Mouse (Mus musculus): ENCODE measurements around the gene Cdrt4. TPM values are rescaled to one million over a fixed set of nuclear protein-coding genes. Genes with fewer than 3 reads are reported as not detected.

Cdrt4 gene
- polyA plus RNA-seq, 1 experiment from 2014 or later = not detected

- no peaks in the 10 kb centered on the region for H3K27me3 ChIP-seq (replicated peaks)
- WGBS = 81% methylated on average over 3 of the region's 3 CpGs
- no peak overlapping the region for H3K4me3 ChIP-seq (replicated peaks)
- no peak overlapping the region for H3K9ac ChIP-seq
- no peak overlapping the region for H3K4me2 ChIP-seq (replicated peaks)
- no peaks in the 10 kb centered on the region for H3K9me3 ChIP-seq
- no peaks in the 10 kb centered on the region for H3K36me3 ChIP-seq
- H3K4me1 ChIP-seq (replicated peaks) = 0 out of 2 replicates have a peak, but pooled peaks cover 3% of the 10 kb centered on the region
- H3K27ac ChIP-seq = no peak overlapping the region
- no peak for ATAC-seq
Measured at GRCm38 (mm10) chr11:62985075-62985474, 34.1 kb downstream of the Cdrt4 start.

GRCm38 (mm10) chr11:62986578-62986977 is 35.6 kb downstream of the Cdrt4 start:
- Histone ChIP-seq H3K4me1 (replicated peaks) (0 out of 2 replicates have a peak, but pooled peaks cover 3% of the 10 kb centered on the region), H3K27ac (no peak overlapping the region), H3K4me3 (replicated peaks) (no peak overlapping the region), H3K4me2 (replicated peaks) (no peak overlapping the region), H3K9ac (no peak overlapping the region), H3K9me3 (no peaks in the 10 kb centered on the region), H3K27me3 (replicated peaks) (no peaks in the 10 kb centered on the region), H3K36me3 (no peaks in the 10 kb centered on the region)
- 66% methylated on average over 4 of the region's 4 CpGs for WGBS
- ATAC-seq = no peak

GRCm38 (mm10) chr11:62990150-62990685 is 39.2 kb downstream of the Cdrt4 start:
- Histone ChIP-seq H3K36me3 (no peaks in the 10 kb centered on the region), H3K4me2 (replicated peaks) (no peak overlapping the region), H3K4me3 (replicated peaks) (no peak overlapping the region), H3K9ac (no peak overlapping the region), H3K4me1 (replicated peaks) (0 out of 2 replicates have a peak, but pooled peaks cover 5% of the 10 kb centered on the region), H3K27ac (no peak overlapping the region), H3K27me3 (replicated peaks) (no peaks in the 10 kb centered on the region), H3K9me3 (no peaks in the 10 kb centered on the region)
- 92% methylated on average over 3 of the region's 3 CpGs for WGBS
- ATAC-seq = no peak

DNA sequence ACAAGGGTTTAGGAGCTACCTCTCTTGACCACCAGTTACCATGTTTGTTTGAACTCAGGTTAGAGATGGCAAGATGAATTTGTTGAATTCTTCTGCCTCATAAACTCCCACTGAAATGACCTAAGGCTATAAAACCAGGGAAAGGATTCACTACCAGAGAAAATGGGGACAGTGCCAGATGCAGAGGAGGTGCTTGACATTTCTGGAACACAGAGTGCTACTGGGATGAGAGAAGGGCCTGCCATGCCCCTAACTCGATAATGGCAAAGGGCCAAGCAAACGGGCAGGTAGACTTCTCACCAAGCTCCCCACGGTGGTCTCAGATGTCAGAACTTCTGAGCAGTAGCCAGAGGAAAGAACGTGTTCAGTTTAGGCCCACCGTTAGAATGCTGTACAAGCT is 39.8 kb downstream of the Cdrt4 start:
- Histone ChIP-seq H3K36me3 (no peaks in the 10 kb centered on the region), H3K4me3 (replicated peaks) (no peak overlapping the region), H3K27me3 (replicated peaks) (no peaks in the 10 kb centered on the region), H3K4me2 (replicated peaks) (no peak overlapping the region), H3K9me3 (no peaks in the 10 kb centered on the region), H3K9ac (no peak overlapping the region), H3K27ac (no peak overlapping the region), H3K4me1 (replicated peaks) (peaks cover 8% of the 10 kb centered on the region; the same call in 1 of the 2 replicates)
- WGBS = 74% methylated on average over 5 of the region's 5 CpGs
- no peak for ATAC-seq

- 76% methylated on average over 13 of the region's 13 CpGs for whole genome bisulfite sequencing
- Histone ChIP-seq H3K9ac (no peak overlapping the region), H3K4me3 (replicated peaks) (no peak overlapping the region), H3K4me2 (replicated peaks) (no peak overlapping the region), H3K27me3 (replicated peaks) (no peaks in the 10 kb centered on the region), H3K9me3 (no peaks in the 10 kb centered on the region), H3K4me1 (replicated peaks) (peaks cover 21% of the 10 kb centered on the region; the same call in 1 of the 2 replicates), H3K36me3 (no peaks in the 10 kb centered on the region), H3K27ac (no peak overlapping the region)
- ATAC-seq = no peak
Measured at GRCm38 (mm10) chr11:62992545-62993242, 41.7 kb downstream of the Cdrt4 start.

- peak; percentile 28; the same call in 1 of the 2 replicates for ATAC-seq
- H3K9me3 ChIP-seq = no peaks in the 10 kb centered on the region
- H3K4me3 ChIP-seq (replicated peaks) = no peak overlapping the region
- no peaks in the 10 kb centered on the region for H3K27me3 ChIP-seq (replicated peaks)
- no peak overlapping the region for H3K27ac ChIP-seq
- H3K36me3 ChIP-seq = no peaks in the 10 kb centered on the region
- no peak overlapping the region for H3K4me2 ChIP-seq (replicated peaks)
- 69% methylated on average over 9 of the region's 9 CpGs for WGBS
- no peak overlapping the region for H3K9ac ChIP-seq
- H3K4me1 ChIP-seq (replicated peaks) = peaks cover 24% of the 10 kb centered on the region
Measured at GRCm38 (mm10) chr11:62995066-62995754, 44.2 kb downstream of the Cdrt4 start.

DNA sequence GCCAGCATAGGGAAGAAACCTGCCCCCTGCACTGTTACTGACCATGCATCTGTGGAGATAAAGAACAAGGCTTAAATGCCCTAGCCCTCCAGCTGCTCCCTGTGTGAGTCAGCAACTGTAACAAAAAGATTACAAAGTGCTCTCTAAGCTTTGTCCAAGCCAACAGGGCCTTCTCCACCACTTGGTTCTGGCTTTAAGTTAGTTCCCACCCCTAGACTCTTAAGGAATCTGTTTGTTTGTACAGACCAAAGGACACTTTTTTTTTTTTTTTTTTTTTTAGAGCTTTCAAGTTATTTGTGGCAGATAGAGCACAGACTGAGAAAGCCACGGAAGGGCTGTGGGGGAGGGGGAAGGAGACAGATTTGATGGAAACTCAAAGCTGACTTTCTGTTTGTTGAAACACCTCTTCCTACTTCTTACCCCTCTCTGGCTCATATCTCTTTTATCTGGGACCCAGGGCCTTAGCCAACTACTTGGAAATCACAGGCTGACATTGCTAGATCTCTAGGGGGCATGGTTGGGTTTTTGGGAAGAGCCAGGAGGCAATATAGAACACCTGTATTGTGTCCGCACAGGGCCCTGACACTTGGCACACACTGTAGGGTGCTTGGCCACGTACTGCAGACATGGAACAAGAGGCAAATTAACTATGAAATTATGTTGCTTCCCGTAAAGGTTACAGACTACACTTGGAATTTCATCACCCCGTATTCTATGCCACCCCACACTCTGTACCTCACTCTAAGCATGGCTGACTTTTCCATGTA is 44.9 kb downstream of the Cdrt4 start:
- Histone ChIP-seq H3K9ac (no peak overlapping the region), H3K4me1 (replicated peaks) (peaks cover 24% of the 10 kb centered on the region), H3K9me3 (no peaks in the 10 kb centered on the region), H3K4me3 (replicated peaks) (no peak overlapping the region), H3K4me2 (replicated peaks) (no peak overlapping the region), H3K27ac (no peak overlapping the region), H3K27me3 (replicated peaks) (no peaks in the 10 kb centered on the region), H3K36me3 (no peaks in the 10 kb centered on the region)
- peak; percentile 49 for ATAC-seq
- WGBS = 66% methylated on average over 5 of the region's 5 CpGs

DNA sequence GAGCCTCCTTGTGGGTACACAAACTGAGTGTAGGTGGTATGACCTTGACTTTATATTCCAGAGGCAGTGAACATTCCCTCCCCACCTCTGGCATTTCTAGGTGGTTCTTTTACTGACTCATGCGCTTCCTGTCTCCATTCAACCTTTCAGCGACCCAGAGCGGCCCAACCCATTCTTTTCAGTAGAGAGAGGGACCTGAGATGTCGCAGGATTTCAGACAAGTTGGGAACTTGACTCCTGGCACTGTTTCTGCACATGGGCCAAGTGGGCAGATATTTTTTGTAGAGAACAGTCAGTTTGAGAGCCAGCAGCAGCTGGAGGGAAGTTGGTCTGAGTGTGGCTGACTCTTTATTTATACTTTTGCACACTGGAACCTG is 45.5 kb downstream of the Cdrt4 start:
- 78% methylated on average over 4 of the region's 4 CpGs for WGBS
- Histone ChIP-seq H3K4me1 (replicated peaks) (peaks cover 24% of the 10 kb centered on the region), H3K27me3 (replicated peaks) (no peaks in the 10 kb centered on the region), H3K4me3 (replicated peaks) (no peak overlapping the region), H3K36me3 (no peaks in the 10 kb centered on the region), H3K9ac (no peak overlapping the region), H3K4me2 (replicated peaks) (no peak overlapping the region), H3K27ac (no peak overlapping the region), H3K9me3 (no peaks in the 10 kb centered on the region)
- no peak for ATAC-seq

- Histone ChIP-seq H3K27me3 (replicated peaks) (no peaks in the 10 kb centered on the region), H3K36me3 (no peaks in the 10 kb centered on the region), H3K9me3 (no peaks in the 10 kb centered on the region), H3K27ac (peak overlapping the region; percentile 67), H3K4me1 (replicated peaks) (peaks cover 24% of the 10 kb centered on the region), H3K4me2 (replicated peaks) (0 out of 2 replicates have a peak overlapping the region, but pooled peaks have one; percentile 12), H3K9ac (no peak overlapping the region), H3K4me3 (replicated peaks) (no peak overlapping the region)
- WGBS = 79% methylated on average over 5 of the region's 5 CpGs
- ATAC-seq = no peak
Measured at GRCm38 (mm10) chr11:62997039-62997717, 46.2 kb downstream of the Cdrt4 start.

DNA sequence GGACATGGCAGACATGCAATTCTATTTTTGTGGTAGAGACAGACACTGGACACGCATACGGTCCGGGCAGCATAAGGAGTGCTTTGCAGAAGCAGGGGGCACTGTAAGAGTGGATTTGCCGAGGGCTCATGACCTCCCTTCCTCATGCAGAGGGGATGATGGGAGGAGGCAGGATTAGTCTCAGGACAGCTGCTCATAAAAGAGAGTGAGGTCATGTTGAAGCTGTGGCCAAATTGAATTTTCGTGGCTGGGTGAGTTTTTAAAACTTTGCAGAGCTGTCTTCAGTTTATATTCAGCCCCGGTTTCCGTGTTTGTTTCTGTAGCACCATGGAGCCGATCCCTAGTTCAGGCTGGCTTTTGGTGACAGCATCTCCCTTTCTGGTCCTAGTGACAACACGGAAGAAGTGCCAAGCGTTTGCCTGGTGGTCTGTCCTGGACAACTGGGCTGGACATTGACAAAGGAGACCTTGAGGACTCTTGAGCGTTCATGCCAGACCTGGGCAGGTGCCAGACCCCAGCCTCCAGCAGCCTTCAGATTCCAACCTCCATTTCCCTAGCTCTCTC is 46.8 kb downstream of the Cdrt4 start:
- H3K36me3 ChIP-seq = no peaks in the 10 kb centered on the region
- ATAC-seq = peak; percentile 79
- 43% methylated on average over 11 of the region's 11 CpGs for WGBS

DNA sequence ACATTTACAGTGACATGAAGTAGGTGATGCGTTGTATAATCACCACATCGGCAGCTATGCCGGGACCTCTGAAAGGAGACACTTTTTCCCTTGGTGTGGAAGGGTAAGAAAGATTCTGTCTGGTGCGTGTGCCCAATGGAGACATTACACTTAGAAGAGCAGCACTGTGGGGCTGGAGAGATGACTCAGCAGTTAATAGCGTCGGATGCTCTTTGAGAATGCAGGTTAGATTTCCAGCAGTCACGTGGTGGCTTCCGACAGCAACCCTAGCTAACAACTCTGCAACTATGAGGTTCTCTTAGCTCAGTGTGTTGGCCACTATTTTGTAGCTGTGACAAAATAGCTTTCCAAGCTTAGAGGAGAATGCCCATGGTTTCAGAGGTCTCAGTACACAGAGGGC is 49.1 kb downstream of the Cdrt4 start:
- H3K9ac ChIP-seq = no peak overlapping the region
- ATAC-seq = no peak
- no peaks in the 10 kb centered on the region for H3K36me3 ChIP-seq
- no peak overlapping the region for H3K4me3 ChIP-seq (replicated peaks)
- H3K4me2 ChIP-seq (replicated peaks) = no peak overlapping the region
- H3K4me1 ChIP-seq (replicated peaks) = peaks cover 26% of the 10 kb centered on the region
- no peaks in the 10 kb centered on the region for H3K27me3 ChIP-seq (replicated peaks)
- 91% methylated on average over 8 of the region's 8 CpGs for WGBS
- H3K27ac ChIP-seq = no peak overlapping the region
- H3K9me3 ChIP-seq = no peaks in the 10 kb centered on the region

More for the DNA sequence above, 46.8 kb downstream of the Cdrt4 start:
- no peaks in the 10 kb centered on the region for H3K9me3 ChIP-seq
- 0 out of 2 replicates have a peak overlapping the region, but pooled peaks have one; percentile 12 for H3K4me2 ChIP-seq (replicated peaks)
- no peaks in the 10 kb centered on the region for H3K27me3 ChIP-seq (replicated peaks)
- H3K9ac ChIP-seq = no peak overlapping the region
- H3K27ac ChIP-seq = peak overlapping the region; percentile 67
- no peak overlapping the region for H3K4me3 ChIP-seq (replicated peaks)
- H3K4me1 ChIP-seq (replicated peaks) = peaks cover 24% of the 10 kb centered on the region
